Mouse (Mus musculus): ENCODE results near the gene Pde7b. TPM values are rescaled to one million over a fixed set of nuclear protein-coding genes. Genes with fewer than 3 reads are reported as not detected.

The Pde7b gene
- 2.4 and 5.3 TPM in 2 replicates for polyA plus RNA-seq (2015; fragmentation: Nextera tagmentation; extraction: Ambion mirVana)

DNA sequence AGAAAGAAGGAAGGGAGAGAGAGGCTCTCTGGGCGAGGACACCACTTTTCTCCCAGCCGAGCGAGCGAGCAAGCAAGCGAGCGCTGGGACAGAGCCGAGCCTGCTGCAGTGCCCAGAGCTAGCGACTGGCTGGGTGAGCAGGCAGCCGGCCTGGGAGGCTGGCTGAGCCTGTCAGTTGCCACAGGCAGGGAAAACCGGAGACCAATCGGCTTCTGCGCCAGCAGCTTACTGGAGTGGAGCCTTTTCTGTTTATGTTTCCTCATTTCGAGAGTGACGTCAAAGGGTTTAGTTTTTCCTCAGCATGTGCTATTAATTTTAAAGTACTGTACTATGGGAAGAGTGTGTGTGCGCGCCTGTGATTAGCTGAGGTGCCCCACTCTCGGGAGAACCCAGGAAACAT is at the start of gene Pde7b:
Gene Pde7b (minus strand): TSS at position 173 of the 400 bp plus-strand sequence.
- Histone ChIP-seq H3K9ac (replicated peaks; ENCODE audit: low read length) (peak within 1 kb of the TSS; percentile 67), H3K4me1 (ENCODE audit: insufficient read depth, low read length) (peaks cover 15% of the 10 kb centered on the region), H3K36me3 (ENCODE audit: insufficient read depth, low read length) (no peaks in the 10 kb centered on the region), H3K27me3 (ENCODE audit: insufficient read depth, low read length) (no peaks in the 10 kb centered on the region), H3K4me3 (ENCODE audit: low read length) (peak within 1 kb of the TSS; percentile 52), H3K27ac (ENCODE audit: low read length) (peak within 1 kb of the TSS; percentile 82), H3K9me3 (ENCODE audit: low read length) (no peaks in the 10 kb centered on the region), H3K4me2 (replicated peaks; ENCODE audit: low read depth, low read length) (peak within 1 kb of the TSS; percentile 70)
- WGBS, result 4% methylated on average over 17 of the region's 17 CpGs
- ATAC-seq (ENCODE audit: low FRiP score, low TSS enrichment), result peak; percentile 95

DNA sequence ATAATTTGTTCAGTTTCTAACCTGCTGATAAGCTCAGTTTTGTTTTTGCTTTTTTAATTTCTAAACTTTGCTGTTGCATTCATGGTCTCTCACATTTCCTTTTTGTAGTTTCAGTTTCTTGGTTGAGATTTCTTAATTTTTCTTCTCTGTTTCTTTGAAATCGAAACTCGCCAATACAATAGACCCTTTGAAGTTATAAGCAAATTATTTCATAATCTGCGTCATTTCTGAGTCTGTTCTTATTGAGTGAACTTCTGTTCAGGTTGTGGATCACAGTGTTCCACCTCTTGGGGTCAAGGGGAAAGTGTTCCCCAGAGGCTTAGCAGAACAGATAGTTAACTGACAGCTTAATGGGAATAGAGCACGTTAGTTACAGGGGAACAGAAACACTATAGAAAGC is 47.2 kb upstream of the Pde7b start:
- no peak overlapping the region for H3K4me3 ChIP-seq (ENCODE audit: low read length)
- H3K4me2 ChIP-seq (replicated peaks; ENCODE audit: low read depth, low read length), result no peak overlapping the region
- H3K36me3 ChIP-seq (ENCODE audit: insufficient read depth, low read length), result no peaks in the 10 kb centered on the region
- 70% methylated on average over 4 of the region's 4 CpGs for WGBS
- no peaks in the 10 kb centered on the region for H3K27me3 ChIP-seq (ENCODE audit: insufficient read depth, low read length)
- no peak overlapping the region for H3K9ac ChIP-seq (replicated peaks; ENCODE audit: low read length)
- H3K4me1 ChIP-seq (ENCODE audit: insufficient read depth, low read length), result no peaks in the 10 kb centered on the region
- no peaks in the 10 kb centered on the region for H3K9me3 ChIP-seq (ENCODE audit: low read length)
- H3K27ac ChIP-seq (ENCODE audit: low read length), result no peak overlapping the region
- ATAC-seq (ENCODE audit: low FRiP score, low TSS enrichment), result no peak

DNA sequence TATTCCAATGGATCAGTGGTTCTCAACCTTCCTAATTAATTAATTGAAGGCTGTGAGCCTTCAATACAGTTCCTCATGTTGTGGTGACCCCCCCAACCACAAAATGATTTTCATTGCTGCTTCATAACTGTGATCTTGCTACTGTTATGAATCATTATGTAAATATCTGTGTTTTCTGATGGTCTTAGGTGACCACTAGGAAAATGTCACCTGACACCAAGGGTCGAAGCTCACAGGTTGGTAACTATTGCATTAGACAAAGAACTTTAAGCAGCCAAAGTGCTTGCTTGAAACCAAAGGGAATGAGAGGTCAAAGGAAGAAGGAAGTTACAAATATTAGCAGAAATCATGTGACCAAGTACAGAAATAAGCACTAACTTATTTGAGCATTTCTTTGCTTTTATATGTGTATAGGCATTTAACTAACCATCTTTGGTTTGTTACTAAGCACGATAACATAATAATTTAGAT is 45.6 kb upstream of the Pde7b start:
- WGBS, result 87% methylated on average over 2 of the region's 2 CpGs
- H3K4me3 ChIP-seq (ENCODE audit: low read length), result no peak overlapping the region
- no peaks in the 10 kb centered on the region for H3K4me1 ChIP-seq (ENCODE audit: insufficient read depth, low read length)
- no peaks in the 10 kb centered on the region for H3K27me3 ChIP-seq (ENCODE audit: insufficient read depth, low read length)
- no peak overlapping the region for H3K27ac ChIP-seq (ENCODE audit: low read length)
- no peaks in the 10 kb centered on the region for H3K9me3 ChIP-seq (ENCODE audit: low read length)
- H3K4me2 ChIP-seq (replicated peaks; ENCODE audit: low read depth, low read length), result no peak overlapping the region
- no peak overlapping the region for H3K9ac ChIP-seq (replicated peaks; ENCODE audit: low read length)
- no peaks in the 10 kb centered on the region for H3K36me3 ChIP-seq (ENCODE audit: insufficient read depth, low read length)
- no peak for ATAC-seq (ENCODE audit: low FRiP score, low TSS enrichment)

DNA sequence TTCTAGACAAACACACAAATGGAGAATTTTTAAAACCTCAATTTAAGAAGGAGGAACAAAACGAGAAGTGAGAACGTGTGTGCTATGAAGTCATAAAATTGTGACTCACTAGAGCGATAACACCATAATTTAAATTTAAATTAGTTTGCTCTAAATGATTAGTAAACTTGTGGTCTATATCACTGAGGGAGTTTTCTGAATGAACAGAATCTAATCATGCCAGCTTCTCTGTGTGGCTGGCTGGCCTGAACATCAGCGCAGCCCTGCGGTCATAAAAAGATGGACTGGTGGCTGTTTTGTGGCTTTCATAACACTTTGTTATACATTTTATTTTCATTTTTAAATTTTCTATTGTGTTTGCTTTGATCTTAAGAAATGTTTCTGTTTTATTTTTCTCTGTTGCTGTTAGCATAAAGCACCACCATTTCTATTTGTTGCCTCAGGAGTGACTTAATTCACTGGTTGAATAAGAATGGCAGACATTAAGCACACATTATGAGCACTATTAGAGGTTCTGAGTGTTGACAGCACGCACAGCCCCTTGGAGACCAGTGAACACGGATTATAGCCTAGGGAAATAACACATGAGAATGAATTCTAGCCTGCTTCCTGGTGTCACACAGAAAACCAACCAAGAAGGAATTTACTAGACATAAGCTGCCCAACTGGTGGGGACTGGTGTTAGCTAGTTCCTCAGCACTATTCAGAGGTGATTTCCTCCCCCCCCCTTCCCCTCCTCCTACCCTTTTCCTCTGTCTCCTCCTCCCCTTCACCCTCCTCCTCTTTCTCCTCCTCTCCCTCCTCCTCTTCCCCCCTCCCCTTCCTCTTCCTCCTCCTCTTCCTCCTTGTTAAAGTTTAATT is 44.9 kb upstream of the Pde7b start:
- 72% methylated on average over 7 of the region's 7 CpGs for WGBS

DNA sequence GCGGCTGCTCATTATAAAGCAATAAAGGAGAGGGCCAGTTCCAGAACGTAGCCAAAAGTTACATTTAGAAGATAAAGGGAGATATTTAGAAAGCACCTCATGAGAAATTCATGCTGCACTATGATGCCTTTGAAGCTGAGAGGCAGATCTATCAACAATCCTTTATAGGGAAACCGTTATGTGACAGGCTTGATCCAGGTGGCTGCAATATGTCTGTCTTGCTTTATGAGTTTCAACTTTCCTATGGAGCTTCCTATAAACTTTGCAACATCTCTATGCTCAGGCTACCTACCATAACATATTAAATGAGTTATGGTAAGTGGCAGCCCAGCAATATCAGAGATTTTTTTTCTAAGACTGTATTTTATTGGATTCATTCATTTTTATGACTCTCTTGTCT is 39.5 kb upstream of the Pde7b start:
- no peak for ATAC-seq (ENCODE audit: low FRiP score, low TSS enrichment)
- WGBS, result 69% methylated on average over 3 of the region's 3 CpGs
- no peaks in the 10 kb centered on the region for H3K9me3 ChIP-seq (ENCODE audit: low read length)

More for the DNA sequence above, 44.9 kb upstream of the Pde7b start:
- Histone ChIP-seq H3K27ac (ENCODE audit: low read length) (no peak overlapping the region), H3K36me3 (ENCODE audit: insufficient read depth, low read length) (no peaks in the 10 kb centered on the region), H3K4me3 (ENCODE audit: low read length) (no peak overlapping the region), H3K9ac (replicated peaks; ENCODE audit: low read length) (no peak overlapping the region), H3K9me3 (ENCODE audit: low read length) (no peaks in the 10 kb centered on the region), H3K4me1 (ENCODE audit: insufficient read depth, low read length) (no peaks in the 10 kb centered on the region), H3K27me3 (ENCODE audit: insufficient read depth, low read length) (no peaks in the 10 kb centered on the region), H3K4me2 (replicated peaks; ENCODE audit: low read depth, low read length) (no peak overlapping the region)
- no peak for ATAC-seq (ENCODE audit: low FRiP score, low TSS enrichment)

DNA sequence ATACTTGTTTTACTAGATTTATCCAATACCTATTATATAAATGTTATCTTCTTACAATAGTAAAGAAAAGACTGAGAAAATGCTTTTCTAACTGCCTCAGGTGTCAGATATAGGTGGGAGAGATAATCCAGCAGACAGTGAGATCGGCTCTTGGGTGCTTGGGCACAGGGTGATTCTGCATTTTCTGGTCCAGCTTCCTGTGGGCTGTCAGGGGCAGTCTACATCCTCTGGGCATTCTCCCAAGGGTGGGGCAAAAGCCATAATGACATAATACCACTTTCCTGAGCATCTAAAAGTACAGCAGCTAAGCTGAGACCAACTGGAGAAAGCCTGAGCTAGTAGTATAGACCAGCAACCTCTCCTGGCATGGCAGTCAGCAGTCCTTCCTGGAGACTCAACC is 34.1 kb upstream of the Pde7b start:
- no peak overlapping the region for H3K27ac ChIP-seq (ENCODE audit: low read length)
- no peaks in the 10 kb centered on the region for H3K4me1 ChIP-seq (ENCODE audit: insufficient read depth, low read length)
- no peak overlapping the region for H3K4me2 ChIP-seq (replicated peaks; ENCODE audit: low read depth, low read length)
- no peak overlapping the region for H3K4me3 ChIP-seq (ENCODE audit: low read length)
- no peaks in the 10 kb centered on the region for H3K9me3 ChIP-seq (ENCODE audit: low read length)
- ATAC-seq (ENCODE audit: low FRiP score, low TSS enrichment), result no peak
- 78% methylated on average over 1 of the region's 1 CpGs for WGBS
- no peaks in the 10 kb centered on the region for H3K36me3 ChIP-seq (ENCODE audit: insufficient read depth, low read length)
- H3K27me3 ChIP-seq (ENCODE audit: insufficient read depth, low read length), result no peaks in the 10 kb centered on the region
- H3K9ac ChIP-seq (replicated peaks; ENCODE audit: low read length), result no peak overlapping the region

More for the DNA sequence above, 39.5 kb upstream of the Pde7b start:
- Histone ChIP-seq H3K4me3 (ENCODE audit: low read length) (no peak overlapping the region), H3K9ac (replicated peaks; ENCODE audit: low read length) (no peak overlapping the region), H3K4me1 (ENCODE audit: insufficient read depth, low read length) (no peaks in the 10 kb centered on the region), H3K36me3 (ENCODE audit: insufficient read depth, low read length) (no peaks in the 10 kb centered on the region), H3K4me2 (replicated peaks; ENCODE audit: low read depth, low read length) (no peak overlapping the region), H3K27me3 (ENCODE audit: insufficient read depth, low read length) (no peaks in the 10 kb centered on the region), H3K27ac (ENCODE audit: low read length) (no peak overlapping the region)

DNA sequence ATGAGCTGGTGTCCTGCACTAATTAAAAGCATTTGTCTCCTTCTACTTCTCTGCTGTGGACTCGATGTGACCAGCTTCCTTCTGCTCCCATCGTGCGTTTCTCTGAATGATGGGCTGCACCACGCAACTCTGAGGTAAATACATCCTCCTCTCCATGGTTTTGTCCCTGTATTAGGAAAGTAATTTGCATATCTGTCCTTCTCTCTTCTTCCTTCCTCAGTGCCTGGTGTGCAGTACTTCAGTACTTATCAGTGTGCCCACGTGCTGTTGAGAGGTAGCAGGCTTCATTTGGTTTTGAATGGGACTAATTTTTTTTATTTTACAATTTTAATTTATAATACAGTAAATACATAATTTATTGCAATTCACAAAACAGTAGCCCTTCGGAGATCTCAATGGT is 33.4 kb upstream of the Pde7b start:
- Histone ChIP-seq H3K27ac (ENCODE audit: low read length) (no peak overlapping the region), H3K9me3 (ENCODE audit: low read length) (no peaks in the 10 kb centered on the region), H3K4me3 (ENCODE audit: low read length) (no peak overlapping the region), H3K27me3 (ENCODE audit: insufficient read depth, low read length) (no peaks in the 10 kb centered on the region), H3K9ac (replicated peaks; ENCODE audit: low read length) (no peak overlapping the region), H3K36me3 (ENCODE audit: insufficient read depth, low read length) (no peaks in the 10 kb centered on the region), H3K4me2 (replicated peaks; ENCODE audit: low read depth, low read length) (no peak overlapping the region), H3K4me1 (ENCODE audit: insufficient read depth, low read length) (no peaks in the 10 kb centered on the region)
- 84% methylated on average over 6 of the region's 6 CpGs for WGBS
- no peak for ATAC-seq (ENCODE audit: low FRiP score, low TSS enrichment)

DNA sequence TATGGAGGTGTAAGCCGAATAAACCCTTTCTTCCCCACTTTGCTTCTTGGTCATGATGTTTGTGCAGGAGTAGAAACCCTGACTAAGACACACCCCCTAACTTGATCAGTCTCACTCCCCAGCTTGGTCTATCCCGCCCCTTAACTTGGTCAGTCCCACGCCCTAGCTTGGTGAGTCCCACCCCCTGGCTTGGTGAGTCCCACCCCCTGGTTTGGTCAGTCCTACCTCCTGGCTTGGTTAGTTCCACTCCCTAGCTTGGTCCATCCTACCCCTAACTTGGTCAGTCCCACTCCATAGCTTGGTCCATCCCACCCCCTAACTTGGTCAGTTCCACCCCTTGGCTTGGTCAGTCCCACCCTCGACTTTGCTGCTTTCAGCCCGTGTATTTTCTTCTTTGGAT is 31.3 kb upstream of the Pde7b start:
- no peaks in the 10 kb centered on the region for H3K27me3 ChIP-seq (ENCODE audit: insufficient read depth, low read length)
- 89% methylated on average over 5 of the region's 5 CpGs for whole genome bisulfite sequencing
- H3K4me2 ChIP-seq (replicated peaks; ENCODE audit: low read depth, low read length), result no peak overlapping the region
- no peak overlapping the region for H3K27ac ChIP-seq (ENCODE audit: low read length)
- H3K36me3 ChIP-seq (ENCODE audit: insufficient read depth, low read length), result no peaks in the 10 kb centered on the region
- H3K4me1 ChIP-seq (ENCODE audit: insufficient read depth, low read length), result no peaks in the 10 kb centered on the region
- H3K9ac ChIP-seq (replicated peaks; ENCODE audit: low read length), result no peak overlapping the region
- peak; percentile 31; the same call in 1 of the 2 replicates for ATAC-seq (ENCODE audit: low FRiP score, low TSS enrichment)
- no peak overlapping the region for H3K4me3 ChIP-seq (ENCODE audit: low read length)
- H3K9me3 ChIP-seq (ENCODE audit: low read length), result no peaks in the 10 kb centered on the region

DNA sequence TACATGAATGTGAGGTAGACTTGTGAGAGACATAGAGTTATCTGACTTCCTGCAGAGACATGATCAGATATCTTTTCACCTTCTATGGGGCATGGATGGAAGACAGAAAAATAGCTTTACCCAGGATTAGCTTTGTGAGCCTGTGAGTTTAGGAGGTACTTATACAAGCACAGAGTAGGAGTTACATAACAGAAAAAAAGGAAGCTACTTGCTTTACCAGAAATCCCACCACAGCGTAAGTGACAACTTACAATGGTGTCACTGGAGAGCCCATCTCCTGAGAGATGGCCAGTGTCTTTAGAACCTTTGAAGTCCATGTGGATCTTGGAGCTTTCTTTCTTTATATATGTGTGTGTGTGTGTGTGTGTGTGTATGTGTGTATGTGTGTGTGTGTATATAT is 28.0 kb upstream of the Pde7b start:
- Histone ChIP-seq H3K9me3 (ENCODE audit: low read length) (no peaks in the 10 kb centered on the region), H3K4me1 (ENCODE audit: insufficient read depth, low read length) (no peaks in the 10 kb centered on the region), H3K27me3 (ENCODE audit: insufficient read depth, low read length) (no peaks in the 10 kb centered on the region), H3K36me3 (ENCODE audit: insufficient read depth, low read length) (no peaks in the 10 kb centered on the region), H3K9ac (replicated peaks; ENCODE audit: low read length) (no peak overlapping the region), H3K4me3 (ENCODE audit: low read length) (no peak overlapping the region), H3K4me2 (replicated peaks; ENCODE audit: low read depth, low read length) (no peak overlapping the region), H3K27ac (ENCODE audit: low read length) (no peak overlapping the region)
- ATAC-seq (ENCODE audit: low FRiP score, low TSS enrichment), result no peak
- WGBS, result 92% methylated on average over 1 of the region's 1 CpGs

DNA sequence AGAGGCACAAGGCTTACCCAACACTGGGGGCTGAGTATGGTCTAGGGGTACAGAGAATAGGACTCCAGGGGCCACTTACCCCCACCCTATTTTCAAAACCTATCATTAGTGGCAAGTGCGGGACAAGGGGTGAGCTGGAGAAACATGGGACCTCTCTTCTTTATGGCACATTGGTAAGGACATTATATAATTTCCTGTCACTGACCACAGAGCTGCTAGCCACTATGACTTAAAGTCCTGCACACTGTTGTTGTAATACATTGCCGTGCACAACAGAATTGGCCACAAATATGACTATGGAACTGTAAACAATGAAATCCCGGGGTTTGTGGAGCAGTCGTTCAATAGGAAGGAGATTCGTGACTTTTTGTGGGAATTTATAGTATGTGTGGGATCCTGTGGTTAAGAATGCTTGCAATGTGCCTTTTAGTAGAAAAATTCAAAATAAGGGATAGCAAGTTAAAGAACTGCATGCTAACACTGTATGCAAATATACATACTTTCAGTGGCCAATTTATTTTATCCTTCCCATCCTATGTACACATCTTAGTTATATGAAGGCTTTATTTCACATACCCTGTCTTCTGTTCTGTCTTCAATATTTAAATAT is 25.9 kb upstream of the Pde7b start:
- H3K9ac ChIP-seq (replicated peaks; ENCODE audit: low read length), result no peak overlapping the region
- no peak overlapping the region for H3K4me3 ChIP-seq (ENCODE audit: low read length)
- H3K4me1 ChIP-seq (ENCODE audit: insufficient read depth, low read length), result no peaks in the 10 kb centered on the region
- H3K27ac ChIP-seq (ENCODE audit: low read length), result no peak overlapping the region
- no peaks in the 10 kb centered on the region for H3K27me3 ChIP-seq (ENCODE audit: insufficient read depth, low read length)
- H3K9me3 ChIP-seq (ENCODE audit: low read length), result no peaks in the 10 kb centered on the region
- no peak overlapping the region for H3K4me2 ChIP-seq (replicated peaks; ENCODE audit: low read depth, low read length)
- ATAC-seq (ENCODE audit: low FRiP score, low TSS enrichment), result no peak
- WGBS, result 84% methylated on average over 5 of the region's 5 CpGs
- H3K36me3 ChIP-seq (ENCODE audit: insufficient read depth, low read length), result no peaks in the 10 kb centered on the region

Data from kidney, embryonic 16.5 days (tissue).